15 mouse cellular contexts compared by ENCODE assay signal in genomic region chr6:134602371-134603003, GRCm38 (mm10). TPM values are rescaled to one million over a fixed set of nuclear protein-coding genes. Genes with fewer than 3 reads are reported as not detected.
A peak's percentile ranks its signal among the peaks of the same experiment; 100 is the strongest.
DNase-seq lines count a peak whose midpoint lies in the region; ATAC-seq and TF ChIP-seq lines count a peak whose summit lies in the region.
"Had no signal": no experiment of that assay in that cellular context is flagged by ENCODE, and none has a peak within 500 bp of the region (broad histone marks: within the 10 kb centered on the region; RNA-seq: fewer than 3 reads in every experiment).

No protein-coding gene starts in this region.

- no peaks in the 10 kb centered on the region for H3K27me3 ChIP-seq in lung, embryonic 14.5 days (ENCODE audit: insufficient read depth, low read length)
- H3K27me3 ChIP-seq: forebrain, embryonic 13.5 days had no signal

- no peak overlapping the region for H3K9ac ChIP-seq in lung, embryonic 14.5 days
- H3K9ac ChIP-seq: forebrain, embryonic 13.5 days had no signal

- H3K36me3 ChIP-seq in lung, embryonic 14.5 days (ENCODE audit: insufficient read depth) = no peaks in the 10 kb centered on the region

- H3K4me2 ChIP-seq in lung, embryonic 14.5 days = no peak overlapping the region
- H3K4me2 ChIP-seq: forebrain, embryonic 13.5 days had no signal

- no peak overlapping the region for H3K4me3 ChIP-seq in lung, embryonic 14.5 days (ENCODE audit: low read depth, low read length)
- H3K4me3 ChIP-seq: forebrain, embryonic 13.5 days had no signal

- peaks cover 13% of the 10 kb centered on the region; the same call in 1 of the 2 replicates for H3K4me1 ChIP-seq in lung, embryonic 14.5 days (ENCODE audit: insufficient read depth)
- H3K4me1 ChIP-seq: forebrain, embryonic 13.5 days had no signal

- no peak overlapping the region for H3K27ac ChIP-seq in lung, embryonic 14.5 days (ENCODE audit: low read depth)
- H3K27ac ChIP-seq: forebrain, embryonic 13.5 days; stomach, postnatal 0 days had no signal

- peak; percentile 47 for DNase-seq in lung, embryonic 14.5 days
- no peak for DNase-seq in lung, postnatal 10 days
- peak; percentile 90 for DNase-seq in fibroblast of lung, adult 2 months (ENCODE audit: low read depth)
- DNase-seq in kidney, postnatal 10 days = peak; percentile 39
- DNase-seq in skeletal muscle tissue, adult 2 months (ENCODE audit: low read depth, low spot score) = peak; percentile 51
- DNase-seq in Muller cell, postnatal 12 days (ENCODE audit: inconsistent ontology term) = no peak
- DNase-seq in cerebellum, postnatal 25 days = no peak
- DNase-seq in left cerebral cortex, adult 11 months (ENCODE audit: low spot score) = no peak
- DNase-seq: adrenal gland, postnatal 25 days; cerebellum, adult 9-10 months; heart, adult 11 months; heart, postnatal 36 days had no signal

- no peak for TF ChIP-seq CTCF in lung, embryonic 14.5 days (IDR thresholded peaks at IDR 0.05; ENCODE audit: low read depth)

- 33% methylated on average over 10 of the region's 10 CpGs for WGBS in lung, embryonic 14.5 days

- ATAC-seq in lung, embryonic 14.5 days (ENCODE audit: insufficient read depth) = no peak
- ATAC-seq: forebrain, embryonic 13.5 days; intestine, embryonic 16.5 days had no signal

- H3K9me3 ChIP-seq in lung, embryonic 14.5 days (ENCODE audit: low read depth, low read length) = no peaks in the 10 kb centered on the region
- H3K9me3 ChIP-seq: forebrain, embryonic 13.5 days had no signal

RNA-seq across cellular contexts. Expression of gene Mansc1, which starts 29.8 kb away (rescaled TPM):
- 5.8 and 5.9 TPM in 2 replicates for polyA plus RNA-seq in lung, embryonic 14.5 days (2014; fragmentation: Nextera tagmentation; extraction: Ambion mirVana)

RNA-seq across cellular contexts. Expression of gene Lrp6, which starts 35.7 kb away (rescaled TPM):
- polyA plus RNA-seq in lung, embryonic 14.5 days (2014; fragmentation: Nextera tagmentation; extraction: Ambion mirVana) = 34.0 and 35.8 TPM in 2 replicates

RNA-seq across cellular contexts. Expression of gene Borcs5, which starts 36.8 kb away (rescaled TPM):
- 13.9 and 14.6 TPM in 2 replicates for polyA plus RNA-seq in lung, embryonic 14.5 days (2014; fragmentation: Nextera tagmentation; extraction: Ambion mirVana)

Comparison
In these comparisons a context has a peak if more than half of its experiments do, and no peak if none do; other contexts are left out.
1. DNase-seq: peak in lung, embryonic 14.5 days (single experiment), fibroblast of lung, adult 2 months (single experiment), kidney, postnatal 10 days (single experiment) and skeletal muscle tissue, adult 2 months (single experiment); none in lung, postnatal 10 days (single experiment), Muller cell, postnatal 12 days (single experiment), cerebellum, postnatal 25 days (0 of 2) and left cerebral cortex, adult 11 months (single experiment).